Mouse (Mus musculus): ENCODE measurements at regions not wholly inside any gene's neighbourhood (a gene's known extent, or its start where the extent isn't known, plus 50 kb on each side); places are given as distances from the start of the nearest gene placed in this dataset.

GRCm38 (mm10) chr3:42286471-42286870 lies 544.1 kb downstream of the D3Ertd751e start:
- DNase-seq, result no peak

GRCm38 (mm10) chr3:42312424-42312823 lies 570.0 kb downstream of the D3Ertd751e start:
- DNase-seq, result no peak

GRCm38 (mm10) chr3:42327708-42328107 lies 585.3 kb downstream of the D3Ertd751e start:
- DNase-seq, result no peak

GRCm38 (mm10) chr3:42342806-42343205 lies 600.4 kb downstream of the D3Ertd751e start:
- no peak for DNase-seq

GRCm38 (mm10) chr3:42376785-42377184 lies 634.4 kb downstream of the D3Ertd751e start:
- no peak for DNase-seq

GRCm38 (mm10) chr3:42382151-42382550 lies 639.7 kb downstream of the D3Ertd751e start:
- DNase-seq, result peak; percentile 57 to 58

GRCm38 (mm10) chr3:42402716-42403115 lies 660.3 kb downstream of the D3Ertd751e start:
- DNase-seq, result no peak

GRCm38 (mm10) chr3:42408958-42409633 lies 666.7 kb downstream of the D3Ertd751e start:
- DNase-seq, result no peak

GRCm38 (mm10) chr3:42427363-42427762 lies 685.0 kb downstream of the D3Ertd751e start:
- no peak for DNase-seq

GRCm38 (mm10) chr3:42449575-42449974 lies 707.2 kb downstream of the D3Ertd751e start:
- DNase-seq, result no peak

GRCm38 (mm10) chr3:42464353-42464752 lies 721.9 kb downstream of the D3Ertd751e start:
- DNase-seq, result no peak

GRCm38 (mm10) chr3:42467125-42467524 lies 724.7 kb downstream of the D3Ertd751e start:
- DNase-seq, result no peak

- no peak for DNase-seq
Measured at GRCm38 (mm10) chr3:42514922-42515593, 772.6 kb downstream of the D3Ertd751e start.

- DNase-seq, result no peak
Measured at GRCm38 (mm10) chr3:42516286-42516685, 773.9 kb downstream of the D3Ertd751e start.

- DNase-seq, result peak; percentile 10 to 12
Measured at GRCm38 (mm10) chr3:42531397-42531796, 789.0 kb downstream of the D3Ertd751e start.

GRCm38 (mm10) chr3:42566731-42567130 lies 824.3 kb downstream of the D3Ertd751e start:
- DNase-seq, result no peak

GRCm38 (mm10) chr3:42570364-42571024 lies 828.1 kb downstream of the D3Ertd751e start:
- no peak for DNase-seq

GRCm38 (mm10) chr3:42571877-42572459 lies 829.6 kb downstream of the D3Ertd751e start:
- no peak for DNase-seq

GRCm38 (mm10) chr3:42573155-42573554 lies 830.7 kb downstream of the D3Ertd751e start:
- DNase-seq, result no peak

- no peak for DNase-seq
Measured at GRCm38 (mm10) chr3:42582311-42582710, 839.9 kb downstream of the D3Ertd751e start.

- DNase-seq, result no peak
Measured at GRCm38 (mm10) chr3:42587296-42587932, 845.0 kb downstream of the D3Ertd751e start.

GRCm38 (mm10) chr3:42589516-42589915 lies 847.1 kb downstream of the D3Ertd751e start:
- no peak for DNase-seq

GRCm38 (mm10) chr3:42590126-42590525 lies 847.7 kb downstream of the D3Ertd751e start:
- no peak for DNase-seq

Data from cerebellum, postnatal 36 days (tissue).